ENCODE assay signal across 13 mouse cellular contexts in genomic region chr10:81536734-81537133, GRCm38 (mm10). TPM values are rescaled to one million over a fixed set of nuclear protein-coding genes. Genes with fewer than 3 reads are reported as not detected.
DNase-seq lines count a peak whose midpoint lies in the region; ATAC-seq and TF ChIP-seq lines count a peak whose summit lies in the region.
"Had no signal": no experiment of that assay in that cellular context is flagged by ENCODE, and none has a peak within 500 bp of the region (broad histone marks: within the 10 kb centered on the region; RNA-seq: fewer than 3 reads in every experiment).

No protein-coding gene starts in this region.

- H3K4me3 ChIP-seq in kidney, postnatal 0 days (replicated peaks; ENCODE audit: low read depth, low read length), result no peak overlapping the region
- H3K4me3 ChIP-seq: hindbrain, embryonic 12.5 days; limb, embryonic 10.5 days; neural tube, embryonic 13.5 days had no signal

- no peak for TF ChIP-seq POLR2A in brain, embryonic 14.5 days (IDR thresholded peaks at IDR 0.05; ENCODE audit: borderline replicate concordance, extremely low read depth, insufficient read depth, insufficient read length, poor library complexity, severe bottlenecking)

- 81% methylated on average over 6 of the region's 6 CpGs for WGBS in kidney, postnatal 0 days

- no peak overlapping the region for H3K27ac ChIP-seq in kidney, postnatal 0 days
- H3K27ac ChIP-seq: hindbrain, embryonic 12.5 days; limb, embryonic 10.5 days; neural tube, embryonic 13.5 days had no signal

- peak; percentile 57; the same call in 1 of the 2 replicates for TF ChIP-seq CTCF in kidney, postnatal 0 days (IDR thresholded peaks at IDR 0.05; ENCODE audit: low read depth)
- TF ChIP-seq CTCF in brain, embryonic 14.5 days (IDR thresholded peaks at IDR 0.05; ENCODE audit: borderline replicate concordance, extremely low read depth, insufficient read depth, insufficient read length), result peak; percentile 55; the same call in 1 of the 2 replicates

- peaks cover 5% of the 10 kb centered on the region for H3K4me1 ChIP-seq in kidney, postnatal 0 days (replicated peaks; ENCODE audit: insufficient read depth, low read length)

- H3K9ac ChIP-seq in kidney, postnatal 0 days (ENCODE audit: low read depth, low read length), result no peak overlapping the region
- H3K9ac ChIP-seq: hindbrain, embryonic 12.5 days; neural tube, embryonic 13.5 days had no signal

- no peaks in the 10 kb centered on the region for H3K27me3 ChIP-seq in kidney, postnatal 0 days (ENCODE audit: insufficient read depth, low read length)
- H3K27me3 ChIP-seq: hindbrain, embryonic 12.5 days; neural tube, embryonic 13.5 days had no signal

- H3K4me2 ChIP-seq in kidney, postnatal 0 days (ENCODE audit: low read length), result no peak overlapping the region
- H3K4me2 ChIP-seq: hindbrain, embryonic 12.5 days; neural tube, embryonic 13.5 days had no signal

- no peak for DNase-seq in kidney, postnatal 0 days (ENCODE audit: low spot score)
- no peak for DNase-seq in kidney, adult 18-20 months
- peak; percentile 52 for DNase-seq in 416B (ENCODE audit: low read depth)
- DNase-seq in CD4-positive helper T cell, adult 2 months (ENCODE audit: low read depth, low spot score), result peak; percentile 29
- no peak for DNase-seq in brain, embryonic 14.5 days (ENCODE audit: low read depth)
- DNase-seq in right cerebral cortex, postnatal 14 days, result no peak
- DNase-seq in Muller cell, postnatal 12 days (ENCODE audit: inconsistent ontology term), result no peak
- DNase-seq: cerebellum, adult 11-12 months; gastrocnemius, postnatal 25 days; thymus, postnatal 14 days had no signal

- no peaks in the 10 kb centered on the region for H3K9me3 ChIP-seq in kidney, postnatal 0 days (replicated peaks; ENCODE audit: low read length)
- H3K9me3 ChIP-seq: hindbrain, embryonic 12.5 days; limb, embryonic 10.5 days; neural tube, embryonic 13.5 days had no signal

- no peak for ATAC-seq in kidney, postnatal 0 days (replicated peaks; ENCODE audit: low FRiP score, low read depth)

- H3K36me3 ChIP-seq in kidney, postnatal 0 days (ENCODE audit: insufficient read depth, low read length), result peaks cover 12% of the 10 kb centered on the region; the same call in 1 of the 2 replicates

RNA-seq across cellular contexts. Expression of gene Gna11, which starts 8.3 kb away (rescaled TPM):
- polyA plus RNA-seq in kidney, postnatal 0 days (2015; fragmentation: Nextera tagmentation; extraction: Ambion mirVana), result 69.5 and 72.3 TPM in 2 replicates
- 110 and 115 TPM in 2 replicates for polyA plus RNA-seq in brain, embryonic 14.5 days (2012; rRNA removed)

RNA-seq across cellular contexts. Expression of gene Gna15, which starts 12.7 kb away (rescaled TPM):
- 0.80 and 0.92 TPM in 2 replicates for polyA plus RNA-seq in kidney, postnatal 0 days (2015; fragmentation: Nextera tagmentation; extraction: Ambion mirVana)
- 0.95 and 1.1 TPM in 2 replicates for polyA plus RNA-seq in brain, embryonic 14.5 days (2012; rRNA removed)

RNA-seq across cellular contexts. Expression of gene Aes, which starts 22.6 kb away (rescaled TPM):
- polyA plus RNA-seq in kidney, postnatal 0 days (2015; fragmentation: Nextera tagmentation; extraction: Ambion mirVana), result 566 and 582 TPM in 2 replicates
- polyA plus RNA-seq in brain, embryonic 14.5 days (2012; rRNA removed), result 568 and 696 TPM in 2 replicates

RNA-seq across cellular contexts. Expression of gene S1pr4, which starts 36.8 kb away (rescaled TPM):
- polyA plus RNA-seq in kidney, postnatal 0 days (2015; fragmentation: Nextera tagmentation; extraction: Ambion mirVana), result 1.7 and 1.8 TPM in 2 replicates
- polyA plus RNA-seq in brain, embryonic 14.5 days (2012; rRNA removed), result 0.54 and 0.59 TPM in 2 replicates

RNA-seq across cellular contexts. Expression of gene Tle2, which starts 37.6 kb away (rescaled TPM):
- 29.2 and 30.8 TPM in 2 replicates for polyA plus RNA-seq in kidney, postnatal 0 days (2015; fragmentation: Nextera tagmentation; extraction: Ambion mirVana)
- 82.1 and 123 TPM in 2 replicates for polyA plus RNA-seq in brain, embryonic 14.5 days (2012; rRNA removed)

Comparison
In these comparisons a context has a peak if more than half of its experiments do, and no peak if none do; other contexts are left out.
1. DNase-seq: peak in 416B (single experiment) and CD4-positive helper T cell, adult 2 months (single experiment); none in kidney, postnatal 0 days (single experiment), kidney, adult 18-20 months (single experiment), brain, embryonic 14.5 days (single experiment), right cerebral cortex, postnatal 14 days (single experiment) and Muller cell, postnatal 12 days (single experiment).